Comparison of ENCODE assay signal across 7 mouse cellular contexts in genomic region chr17:49942674-49943073, GRCm38 (mm10).
DNase-seq lines count a peak whose midpoint lies in the region; ATAC-seq lines count a peak whose summit lies in the region.

No protein-coding gene starts in this region.

- intact Hi-C loops in left cerebral cortex, postnatal 10 days (cut with DNase I): no loop called here
- intact Hi-C loops in left cerebral cortex, postnatal 14 days (cut with DNase I): no loop called here

- peak; percentile 17 for DNase-seq in kidney, postnatal 10 days
- no peak for DNase-seq in kidney, adult 11 months
- peak; percentile 50 for DNase-seq in NIH3T3 (ENCODE audit: low read depth)
- DNase-seq in naive thymus-derived CD4-positive, alpha-beta T cell, adult 2 months (ENCODE audit: low read depth): peak; percentile 11
- no peak for DNase-seq in left cerebral cortex, postnatal 10 days (ENCODE audit: extremely low spot score in 1 of 2, low spot score in 2 of 2)
- no peak for DNase-seq in left cerebral cortex, postnatal 14 days (ENCODE audit: low spot score in 2 of 2)

- ATAC-seq in common myeloid progenitor, adult 5-6 weeks (replicated peaks; ENCODE audit: low read depth, poor library complexity, severe bottlenecking): peak; percentile 71; the same call in 1 of the 2 replicates

Comparison
In these comparisons a context has a peak if more than half of its experiments do, and no peak if none do; other contexts are left out.
1. DNase-seq: peak in kidney, postnatal 10 days (single experiment), NIH3T3 (single experiment) and naive thymus-derived CD4-positive, alpha-beta T cell, adult 2 months (single experiment); none in kidney, adult 11 months (single experiment), left cerebral cortex, postnatal 10 days (0 of 2) and left cerebral cortex, postnatal 14 days (0 of 2).